In genomic region chr17:79901207-79901606, GRCm38 (mm10) we compare ENCODE assay signal across 10 mouse cellular contexts.
"Had no signal": no experiment of that assay in that cellular context is flagged by ENCODE, and none has a peak within 500 bp of the region (broad histone marks: within the 10 kb centered on the region; RNA-seq: fewer than 3 reads in every experiment).

No protein-coding gene starts in this region.

- H3K27ac ChIP-seq: left cerebral cortex, adult 2 months; liver, embryonic 13.5 days had no signal

- DNase-seq: kidney, postnatal 25 days; layer of hippocampus, postnatal 36 days; liver, embryonic 13.5 days; lung, adult 2 months; lung, postnatal 14 days; lung, postnatal 4 days; thymus, adult 18-20 months; thymus, postnatal 36 days had no signal

- H3K36me3 ChIP-seq: liver, embryonic 13.5 days had no signal

- H3K4me3 ChIP-seq: left cerebral cortex, adult 2 months; liver, embryonic 13.5 days had no signal

- H3K4me2 ChIP-seq: liver, embryonic 13.5 days; midbrain, embryonic 11.5 days had no signal

- H3K9ac ChIP-seq: liver, embryonic 13.5 days had no signal

- H3K9me3 ChIP-seq: liver, embryonic 13.5 days had no signal
